Mouse (Mus musculus) embryonic facial prominence, embryonic 12.5 days (tissue): ENCODE data around the gene Pik3cd. TPM values are rescaled to one million over a fixed set of nuclear protein-coding genes. Genes with fewer than 3 reads are reported as not detected.
A peak's percentile ranks its signal among the peaks of the same experiment; 100 is the strongest.

Experiments
- ATAC-seq: fragments of 200-750 bp; cut with Nextera tagmentation; 2 replicates; pipeline ENCODE4 v1.8.0; 2017; ENCODE audit not compliant: insufficient number of reproducible peaks, insufficient read depth, low FRiP score, low TSS enrichment
- H3K27ac ChIP-seq: fragments of 300-500 bp; sonication (generic); 2 replicates; pipeline ENCODE4 v1.5.1; 2016; ENCODE audit warnings: mild to moderate bottlenecking
- H3K27me3 ChIP-seq: fragments of 300-500 bp; sonication (generic); 2 replicates; pipeline ENCODE4 v1.6.1; 2016; ENCODE audit warnings: mild to moderate bottlenecking, moderate library complexity
- H3K36me3 ChIP-seq: fragments of 300-500 bp; sonication (generic); 2 replicates; pipeline ENCODE4 v1.6.1; 2016; ENCODE audit warnings: mild to moderate bottlenecking
- H3K4me1 ChIP-seq: fragments of 300-500 bp; sonication (generic); 2 replicates; pipeline ENCODE4 v1.6.1; 2016
- H3K4me2 ChIP-seq: fragments of 300-500 bp; sonication (generic); replicated peaks from 2 replicates; pipeline ENCODE4 v1.6.1; 2016; ENCODE audit warnings: mild to moderate bottlenecking, moderate library complexity
- H3K4me3 ChIP-seq: fragments of 300-500 bp; sonication (generic); 2 replicates; pipeline ENCODE4 v1.5.1; 2016; ENCODE audit warnings: mild to moderate bottlenecking
- H3K9ac ChIP-seq: fragments of 300-500 bp; sonication (generic); 2 replicates; pipeline ENCODE4 v1.6.1; 2016; ENCODE audit warnings: mild to moderate bottlenecking, moderate library complexity
- H3K9me3 ChIP-seq: fragments of 300-500 bp; sonication (generic); 2 replicates; pipeline ENCODE4 v1.6.1; 2016; ENCODE audit warnings: mild to moderate bottlenecking, moderate library complexity
- WGBS: fragments of 180-500 bp; shearing (Covaris S2); methylation state at CpG from one replicate; pipeline ENCODE4 v1.1.7; 2016; 5-methylcytosine and 5-hydroxymethylcytosine counted together
- polyA plus RNA-seq: library from polyadenylated mRNA; unstranded; fragments of >200 nt; fragmentation: Nextera tagmentation; extraction: Ambion mirVana; gene quantifications from 2 replicates; pipeline ENCODE4 v1.2.1, GENCODE M21; 2016

Pik3cd gene
- polyA plus RNA-seq, 1 experiment from 2014 or later, result 5.5 TPM

DNA sequence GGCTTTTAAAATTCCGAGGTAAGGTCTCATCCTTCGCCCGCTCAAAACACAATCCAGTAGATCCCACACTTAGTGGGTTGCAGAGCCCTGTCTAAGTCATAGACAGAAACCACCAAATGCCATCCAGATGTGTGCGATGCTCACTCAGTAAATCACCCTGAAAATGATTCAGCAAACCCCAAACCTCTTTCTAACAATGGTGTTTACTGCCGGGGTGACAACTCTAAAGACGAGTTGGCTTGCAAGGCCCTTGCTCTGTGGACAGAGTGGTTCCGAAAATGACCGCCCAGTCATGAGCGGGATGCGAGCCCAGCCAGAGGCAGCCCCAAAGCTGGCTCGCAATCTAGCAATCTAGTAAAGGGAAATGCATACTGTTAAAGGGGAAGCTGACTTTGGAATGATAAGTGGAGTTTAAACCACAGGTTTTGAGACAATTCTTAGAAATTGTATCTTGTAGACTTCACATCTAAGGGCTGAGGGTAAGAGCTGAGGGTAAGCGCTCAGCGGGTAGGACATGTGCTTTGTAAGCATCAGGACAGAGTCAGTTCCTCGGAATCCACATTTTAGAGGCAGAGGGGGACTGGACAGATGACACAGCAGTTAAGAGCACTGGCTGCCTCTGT is 40.3 kb downstream of the Pik3cd start:
- 85% methylated on average over 14 of the region's 14 CpGs for WGBS
- Histone ChIP-seq H3K4me3 (no peak overlapping the region), H3K4me2 (no peak overlapping the region), H3K9me3 (no peaks in the 10 kb centered on the region), H3K9ac (no peak overlapping the region), H3K27ac (no peak overlapping the region), H3K4me1 (peaks cover 4% of the 10 kb centered on the region; the same call in 1 of the 2 replicates), H3K36me3 (no peaks in the 10 kb centered on the region), H3K27me3 (no peaks in the 10 kb centered on the region)
- ATAC-seq, result no peak

- peaks cover 4% of the 10 kb centered on the region; the same call in 1 of the 2 replicates for H3K4me1 ChIP-seq
- H3K27ac ChIP-seq, result no peak overlapping the region
- H3K36me3 ChIP-seq, result no peaks in the 10 kb centered on the region
- no peaks in the 10 kb centered on the region for H3K9me3 ChIP-seq
- no peak for ATAC-seq
- no peak overlapping the region for H3K4me3 ChIP-seq
- H3K9ac ChIP-seq, result no peak overlapping the region
- no peak overlapping the region for H3K4me2 ChIP-seq
- 84% methylated on average over 7 of the region's 7 CpGs for WGBS
- no peaks in the 10 kb centered on the region for H3K27me3 ChIP-seq
These were observed 41.8 kb downstream of the Pik3cd start for GRCm38 (mm10) chr4:149660598-149660997.

- 71% methylated on average over 25 of the region's 25 CpGs for WGBS
- no peaks in the 10 kb centered on the region for H3K27me3 ChIP-seq
- H3K27ac ChIP-seq, result no peak overlapping the region
- ATAC-seq, result no peak
- peaks cover 4% of the 10 kb centered on the region; the same call in 1 of the 2 replicates for H3K4me1 ChIP-seq
- no peak overlapping the region for H3K9ac ChIP-seq
- H3K4me2 ChIP-seq, result no peak overlapping the region
- H3K4me3 ChIP-seq, result no peak overlapping the region
- H3K36me3 ChIP-seq, result no peaks in the 10 kb centered on the region
- no peaks in the 10 kb centered on the region for H3K9me3 ChIP-seq
These were observed 42.8 kb downstream of the Pik3cd start for GRCm38 (mm10) chr4:149659495-149660116.

GRCm38 (mm10) chr4:149657858-149658416 is 44.4 kb downstream of the Pik3cd start:
- Histone ChIP-seq H3K9me3 (no peaks in the 10 kb centered on the region), H3K4me1 (peaks cover 4% of the 10 kb centered on the region; the same call in 1 of the 2 replicates), H3K27ac (no peak overlapping the region), H3K4me3 (no peak overlapping the region), H3K27me3 (no peaks in the 10 kb centered on the region), H3K4me2 (no peak overlapping the region), H3K36me3 (0 out of 2 replicates have a peak, but pooled peaks cover 8% of the 10 kb centered on the region), H3K9ac (no peak overlapping the region)
- WGBS, result 73% methylated on average over 11 of the region's 11 CpGs
- no peak for ATAC-seq

GRCm38 (mm10) chr4:149654232-149654631 is 48.1 kb downstream of the Pik3cd start:
- H3K36me3 ChIP-seq, result peaks cover 18% of the 10 kb centered on the region; the same call in 1 of the 2 replicates
- WGBS, result 90% methylated on average over 4 of the region's 4 CpGs
- H3K27ac ChIP-seq, result no peak overlapping the region
- ATAC-seq, result no peak
- H3K4me2 ChIP-seq, result no peak overlapping the region
- no peak overlapping the region for H3K4me3 ChIP-seq
- no peak overlapping the region for H3K9ac ChIP-seq
- 0 out of 2 replicates have a peak, but pooled peaks cover 4% of the 10 kb centered on the region for H3K4me1 ChIP-seq
- H3K27me3 ChIP-seq, result no peaks in the 10 kb centered on the region
- no peaks in the 10 kb centered on the region for H3K9me3 ChIP-seq

DNA sequence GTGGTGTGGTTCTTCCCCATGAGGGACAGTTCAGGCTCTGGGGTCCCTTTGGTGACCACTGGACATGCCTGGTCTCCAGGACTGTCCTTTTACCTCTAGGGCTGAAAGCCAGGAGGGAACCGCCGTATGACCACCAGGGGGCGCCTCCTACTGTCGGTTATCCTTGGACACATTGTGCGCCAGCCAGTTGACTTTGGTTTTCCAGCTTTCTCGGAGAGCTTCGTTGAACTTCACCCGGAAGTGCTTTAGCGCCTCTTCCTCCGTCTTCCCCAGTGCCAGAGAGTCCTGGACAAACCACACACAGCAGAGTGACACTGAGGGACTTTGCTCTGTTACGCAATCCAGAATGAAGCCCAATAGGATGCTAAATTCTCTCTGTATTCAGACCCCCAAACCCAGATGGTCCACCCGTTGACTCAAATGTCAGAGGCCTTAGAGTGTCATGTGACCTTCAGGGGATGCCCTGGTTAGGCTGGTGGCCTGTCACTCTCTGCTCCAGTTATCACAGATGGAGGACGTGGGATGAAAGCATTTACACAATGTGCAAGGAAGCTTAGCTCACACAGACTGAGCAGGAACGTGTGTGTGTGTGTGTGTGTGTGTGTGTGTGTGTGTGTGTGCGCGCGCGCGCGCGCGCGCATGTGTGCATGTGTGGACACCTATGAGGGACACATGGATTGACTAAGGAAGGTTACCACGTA is 51.7 kb downstream of the Pik3cd start:
- Histone ChIP-seq H3K4me1 (peaks cover 3% of the 10 kb centered on the region; the same call in 1 of the 2 replicates), H3K36me3 (peaks cover 50% of the 10 kb centered on the region), H3K9ac (no peak overlapping the region), H3K4me3 (no peak overlapping the region), H3K9me3 (no peaks in the 10 kb centered on the region), H3K4me2 (no peak overlapping the region), H3K27me3 (no peaks in the 10 kb centered on the region), H3K27ac (no peak overlapping the region)
- ATAC-seq, result no peak
- WGBS, result 75% methylated on average over 24 of the region's 24 CpGs

- peaks cover 3% of the 10 kb centered on the region; the same call in 1 of the 2 replicates for H3K4me1 ChIP-seq
- H3K4me3 ChIP-seq, result no peak overlapping the region
- no peak overlapping the region for H3K9ac ChIP-seq
- ATAC-seq, result no peak
- 80% methylated on average over 20 of the region's 20 CpGs for WGBS
- H3K36me3 ChIP-seq, result peaks cover 65% of the 10 kb centered on the region
- no peak overlapping the region for H3K27ac ChIP-seq
- H3K27me3 ChIP-seq, result no peaks in the 10 kb centered on the region
- no peak overlapping the region for H3K4me2 ChIP-seq
- H3K9me3 ChIP-seq, result no peaks in the 10 kb centered on the region
These were observed 54.2 kb downstream of the Pik3cd start for GRCm38 (mm10) chr4:149648031-149648805.

GRCm38 (mm10) chr4:149645761-149646160 is 56.6 kb downstream of the Pik3cd start:
- 91% methylated on average over 9 of the region's 9 CpGs for WGBS
- no peak overlapping the region for H3K4me3 ChIP-seq
- no peak for ATAC-seq
- H3K36me3 ChIP-seq, result peaks cover 74% of the 10 kb centered on the region
- no peak overlapping the region for H3K4me2 ChIP-seq
- peaks cover 12% of the 10 kb centered on the region for H3K4me1 ChIP-seq
- no peaks in the 10 kb centered on the region for H3K9me3 ChIP-seq
- no peaks in the 10 kb centered on the region for H3K27me3 ChIP-seq
- H3K27ac ChIP-seq, result no peak overlapping the region
- no peak overlapping the region for H3K9ac ChIP-seq

DNA sequence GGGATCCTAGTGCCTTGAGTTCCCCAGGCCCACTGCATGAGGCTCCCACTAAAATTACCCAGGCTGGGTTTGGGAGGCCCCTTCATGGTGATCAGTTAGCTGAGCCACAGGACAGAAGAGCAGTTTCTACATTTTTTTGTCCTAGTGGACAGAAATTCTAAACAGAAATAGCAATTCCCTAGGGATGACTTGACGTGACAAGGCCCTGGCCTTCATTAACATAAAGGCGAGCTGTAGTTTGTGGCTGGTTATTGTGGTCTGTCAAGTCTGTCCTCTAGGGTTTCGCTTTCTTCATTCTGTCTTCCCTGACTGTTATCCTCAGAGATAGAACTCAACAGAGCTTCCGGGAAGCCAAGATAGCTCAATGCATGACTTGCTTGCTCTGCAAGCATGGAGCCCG is 60.4 kb downstream of the Pik3cd start:
- no peak for ATAC-seq
- peaks cover 84% of the 10 kb centered on the region for H3K36me3 ChIP-seq
- no peaks in the 10 kb centered on the region for H3K27me3 ChIP-seq
- H3K9me3 ChIP-seq, result no peaks in the 10 kb centered on the region
- no peak overlapping the region for H3K4me2 ChIP-seq
- H3K4me1 ChIP-seq, result peaks cover 10% of the 10 kb centered on the region
- 71% methylated on average over 5 of the region's 5 CpGs for WGBS
- H3K9ac ChIP-seq, result no peak overlapping the region
- 0 out of 2 replicates have a peak overlapping the region, but pooled peaks have one; percentile 50 for H3K27ac ChIP-seq
- H3K4me3 ChIP-seq, result no peak overlapping the region

DNA sequence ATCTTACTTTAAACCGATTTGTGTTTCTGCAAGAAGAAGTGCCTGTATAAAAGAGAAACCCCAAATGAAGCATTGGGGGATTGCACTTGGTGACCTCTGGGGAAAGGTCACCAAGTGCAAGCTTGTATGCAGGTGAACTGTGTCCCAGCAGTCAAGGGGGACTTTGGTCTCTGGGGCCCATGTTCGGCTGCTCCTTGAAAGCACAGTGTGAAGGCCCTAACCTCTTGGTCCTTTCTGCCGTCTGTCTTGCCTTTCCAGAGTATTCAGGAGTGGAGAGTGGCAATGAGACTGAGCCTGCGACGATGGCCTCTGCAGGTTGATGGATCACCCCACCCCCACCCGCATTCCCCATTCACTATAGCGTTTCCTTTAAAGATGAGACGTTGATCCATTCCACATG is 61.0 kb downstream of the Pik3cd start:
- WGBS, result 41% methylated on average over 8 of the region's 8 CpGs
- H3K27me3 ChIP-seq, result no peaks in the 10 kb centered on the region
- no peak overlapping the region for H3K4me2 ChIP-seq
- H3K4me3 ChIP-seq, result no peak overlapping the region
- no peak overlapping the region for H3K9ac ChIP-seq
- H3K4me1 ChIP-seq, result peaks cover 10% of the 10 kb centered on the region
- no peak for ATAC-seq
- 0 out of 2 replicates have a peak overlapping the region, but pooled peaks have one; percentile 50 for H3K27ac ChIP-seq
- H3K36me3 ChIP-seq, result peaks cover 78% of the 10 kb centered on the region
- H3K9me3 ChIP-seq, result no peaks in the 10 kb centered on the region

- WGBS, result 75% methylated on average over 9 of the region's 9 CpGs
- H3K4me1 ChIP-seq, result peaks cover 10% of the 10 kb centered on the region
- peaks cover 77% of the 10 kb centered on the region for H3K36me3 ChIP-seq
- H3K27me3 ChIP-seq, result no peaks in the 10 kb centered on the region
- no peaks in the 10 kb centered on the region for H3K9me3 ChIP-seq
- 0 out of 2 replicates have a peak, but pooled peaks have one; percentile 25 for ATAC-seq
- H3K4me2 ChIP-seq, result no peak overlapping the region
- no peak overlapping the region for H3K4me3 ChIP-seq
- no peak overlapping the region for H3K27ac ChIP-seq
- no peak overlapping the region for H3K9ac ChIP-seq
These were observed 61.5 kb downstream of the Pik3cd start for GRCm38 (mm10) chr4:149640831-149641230.
